Mouse (Mus musculus): ENCODE measurements around the gene Olfr344. TPM values are rescaled to one million over a fixed set of nuclear protein-coding genes. Genes with fewer than 3 reads are reported as not detected.

Olfr344 gene
- not detected for polyA plus RNA-seq (2012; fragmentation: generic; extraction: Trizol)

DNA sequence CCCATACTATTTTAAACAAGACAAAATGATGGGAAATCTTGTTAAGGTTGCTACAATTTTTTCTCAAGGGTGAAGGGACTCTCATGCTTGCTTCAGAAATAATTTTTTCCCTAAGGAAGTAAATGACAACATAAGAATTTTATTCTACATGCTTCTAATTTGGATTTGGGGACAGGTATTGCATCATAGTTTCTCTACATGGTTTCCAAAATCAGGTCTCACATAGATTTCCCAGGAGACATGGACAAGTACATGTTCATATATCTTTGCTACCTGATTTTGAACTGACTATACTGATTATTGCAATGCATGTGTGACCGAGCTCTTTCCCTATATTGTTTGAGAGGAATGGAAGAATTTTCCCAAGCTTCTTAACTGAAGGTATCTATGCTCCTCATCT is at the start of gene Olfr344:
Gene Olfr344, plus strand, starts transcription at position 301 of the 400 bp plus-strand sequence.

DNA sequence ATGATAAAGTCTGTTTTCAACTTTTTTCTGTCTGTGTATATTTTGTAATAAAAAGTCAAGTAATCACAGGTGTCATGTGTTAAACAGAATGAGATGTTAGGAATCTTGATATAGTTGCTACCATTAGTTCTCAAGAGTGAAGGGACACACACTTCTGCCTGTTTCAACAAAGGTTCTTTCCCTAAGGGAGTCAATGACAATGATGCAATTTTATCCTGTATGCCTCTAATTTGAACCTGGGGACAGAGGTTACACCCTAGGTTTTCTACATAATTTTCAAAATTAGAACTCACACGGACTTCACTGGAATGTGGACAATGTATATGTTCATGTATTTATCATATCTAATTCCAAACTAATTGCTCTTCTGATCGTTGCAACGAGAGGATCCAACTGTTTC is 41.8 kb upstream of the Olfr344 start, which contains the start of gene Olfr342:
Gene Olfr342, plus strand, starts transcription at position 301 of the 400 bp plus-strand sequence.

Other genes starting within 250 kb of the Olfr344 start
- gene Olfr338, start 193.1 kb upstream of the Olfr344 start, polyA plus RNA-seq (2012; fragmentation: generic; extraction: Trizol), result not detected
- not detected for gene Olfr339, start 147.7 kb upstream of the Olfr344 start, polyA plus RNA-seq (2012; fragmentation: generic; extraction: Trizol)
- not detected for gene Olfr340, start 114.1 kb upstream of the Olfr344 start, polyA plus RNA-seq (2012; fragmentation: generic; extraction: Trizol)
- not detected for gene Olfr341, start 84.2 kb upstream of the Olfr344 start, polyA plus RNA-seq (2012; fragmentation: generic; extraction: Trizol)
- not detected for gene Olfr342, start 41.7 kb upstream of the Olfr344 start, polyA plus RNA-seq (2012; fragmentation: generic; extraction: Trizol)
- not detected for gene Olfr345, start 73.4 kb downstream of the Olfr344 start, polyA plus RNA-seq (2012; fragmentation: generic; extraction: Trizol)
- gene Olfr346, start 119.1 kb downstream of the Olfr344 start, polyA plus RNA-seq (2012; fragmentation: generic; extraction: Trizol), result not detected
- gene Olfr347, start 165.2 kb downstream of the Olfr344 start, polyA plus RNA-seq (2012; fragmentation: generic; extraction: Trizol), result not detected
- not detected for gene Olfr348, start 217.6 kb downstream of the Olfr344 start, polyA plus RNA-seq (2012; fragmentation: generic; extraction: Trizol)
- not detected for gene Olfr50, start 223.9 kb downstream of the Olfr344 start, polyA plus RNA-seq (2012; fragmentation: generic; extraction: Trizol)